Mouse (Mus musculus) embryonic facial prominence, embryonic 13.5 days (tissue): Measurements from ENCODE around the gene Nap1l2. TPM values are rescaled to one million over a fixed set of nuclear protein-coding genes. Genes with fewer than 3 reads are reported as not detected.
"Not testable (repeated sequence)": the region's sequence is repeated elsewhere in the genome, so short reads cannot be mapped to it uniquely, and the experiment has no call there.

Experiments used
- ATAC-seq: fragments of 200-750 bp; cut with Nextera tagmentation; 2 replicates; pipeline ENCODE4 v1.8.0; 2017; ENCODE audit warnings: low read depth; ENCODE audit not compliant: insufficient number of reproducible peaks, insufficient read depth, low FRiP score, low TSS enrichment
- H3K27ac ChIP-seq: fragments of 300-500 bp; sonication (generic); 2 replicates; pipeline ENCODE4 v1.5.1; 2015; ENCODE audit warnings: moderate library complexity, mild to moderate bottlenecking, inconsistent platforms
- H3K27me3 ChIP-seq: fragments of 300-500 bp; sonication (generic); 2 replicates; pipeline ENCODE4 v1.6.1; 2015; ENCODE audit warnings: mild to moderate bottlenecking, inconsistent platforms
- H3K36me3 ChIP-seq: fragments of 300-500 bp; sonication (generic); 2 replicates; pipeline ENCODE4 v1.6.1; 2015; ENCODE audit warnings: mild to moderate bottlenecking, inconsistent platforms
- H3K4me1 ChIP-seq: fragments of 300-500 bp; sonication (generic); 2 replicates; pipeline ENCODE4 v1.6.1; 2015; ENCODE audit warnings: inconsistent platforms
- H3K4me2 ChIP-seq: fragments of 300-500 bp; sonication (generic); 2 replicates; pipeline ENCODE4 v1.6.1; 2015; ENCODE audit warnings: moderate library complexity, mild to moderate bottlenecking, inconsistent platforms
- H3K4me3 ChIP-seq: fragments of 300-500 bp; sonication (generic); 2 replicates; pipeline ENCODE4 v1.5.1; 2015; ENCODE audit warnings: mild to moderate bottlenecking, inconsistent platforms
- H3K9ac ChIP-seq: fragments of 300-500 bp; sonication (generic); 2 replicates; pipeline ENCODE4 v1.6.1; 2015; ENCODE audit warnings: mild to moderate bottlenecking, inconsistent platforms
- H3K9me3 ChIP-seq: fragments of 300-500 bp; sonication (generic); 2 replicates; pipeline ENCODE4 v1.6.1; 2016; ENCODE audit warnings: inconsistent platforms
- WGBS: fragments of 180-500 bp; shearing (Covaris S2); methylation state at CpG from one replicate; pipeline ENCODE4 v1.1.7; 2015; ENCODE audit warnings: mixed read lengths; 5-methylcytosine and 5-hydroxymethylcytosine counted together
- polyA plus RNA-seq: library from polyadenylated mRNA; unstranded; fragments of >200 nt; fragmentation: Nextera tagmentation; extraction: Ambion mirVana; gene quantifications from 2 replicates; pipeline ENCODE4 v1.2.1, GENCODE M21; 2015

Nap1l2 gene
- 3.3 and 3.8 TPM in 2 replicates for polyA plus RNA-seq

GRCm38 (mm10) chrX:103186431-103186786 is at the start of gene Nap1l2:
Gene Nap1l2 (minus strand): TSS chrX:103186640.
- WGBS = 18% methylated on average over 13 of the region's 13 CpGs
- H3K27me3 ChIP-seq = peaks cover 39% of the 10 kb centered on the region
- no peaks in the 10 kb centered on the region for H3K4me1 ChIP-seq
- H3K9me3 ChIP-seq = no peaks in the 10 kb centered on the region
- 0 out of 2 replicates have a peak within 1 kb of the TSS, but pooled peaks have one; percentile 40 for H3K9ac ChIP-seq
- peak within 1 kb of the TSS; percentile 62 for H3K4me2 ChIP-seq
- no peaks in the 10 kb centered on the region for H3K36me3 ChIP-seq
- H3K4me3 ChIP-seq = peak within 1 kb of the TSS; percentile 47
- no peak within 1 kb of the TSS for H3K27ac ChIP-seq
- no peak for ATAC-seq

- 75% methylated on average over 4 of the region's 4 CpGs for WGBS
- no peak overlapping the region for H3K27ac ChIP-seq
- no peaks in the 10 kb centered on the region for H3K4me1 ChIP-seq
- H3K9ac ChIP-seq = no peak overlapping the region
- ATAC-seq = no peak
- no peaks in the 10 kb centered on the region for H3K9me3 ChIP-seq
- peaks cover 32% of the 10 kb centered on the region for H3K27me3 ChIP-seq
- H3K36me3 ChIP-seq = no peaks in the 10 kb centered on the region
- no peak overlapping the region for H3K4me3 ChIP-seq
- H3K4me2 ChIP-seq = no peak overlapping the region
Observed at GRCm38 (mm10) chrX:103215251-103215650, 28.8 kb upstream of the Nap1l2 start.

GRCm38 (mm10) chrX:103186829-103187228 is 389 bp upstream of the Nap1l2 start:
- no peaks in the 10 kb centered on the region for H3K36me3 ChIP-seq
- H3K27ac ChIP-seq = no peak overlapping the region
- no peaks in the 10 kb centered on the region for H3K4me1 ChIP-seq
- H3K9ac ChIP-seq = no peak overlapping the region
- H3K4me2 ChIP-seq = peak overlapping the region; percentile 62
- WGBS = 33% methylated on average over 1 of the region's 1 CpGs
- peak overlapping the region; percentile 47; the same call in 1 of the 2 replicates for H3K4me3 ChIP-seq
- peaks cover 36% of the 10 kb centered on the region for H3K27me3 ChIP-seq
- no peak for ATAC-seq
- H3K9me3 ChIP-seq = no peaks in the 10 kb centered on the region

DNA sequence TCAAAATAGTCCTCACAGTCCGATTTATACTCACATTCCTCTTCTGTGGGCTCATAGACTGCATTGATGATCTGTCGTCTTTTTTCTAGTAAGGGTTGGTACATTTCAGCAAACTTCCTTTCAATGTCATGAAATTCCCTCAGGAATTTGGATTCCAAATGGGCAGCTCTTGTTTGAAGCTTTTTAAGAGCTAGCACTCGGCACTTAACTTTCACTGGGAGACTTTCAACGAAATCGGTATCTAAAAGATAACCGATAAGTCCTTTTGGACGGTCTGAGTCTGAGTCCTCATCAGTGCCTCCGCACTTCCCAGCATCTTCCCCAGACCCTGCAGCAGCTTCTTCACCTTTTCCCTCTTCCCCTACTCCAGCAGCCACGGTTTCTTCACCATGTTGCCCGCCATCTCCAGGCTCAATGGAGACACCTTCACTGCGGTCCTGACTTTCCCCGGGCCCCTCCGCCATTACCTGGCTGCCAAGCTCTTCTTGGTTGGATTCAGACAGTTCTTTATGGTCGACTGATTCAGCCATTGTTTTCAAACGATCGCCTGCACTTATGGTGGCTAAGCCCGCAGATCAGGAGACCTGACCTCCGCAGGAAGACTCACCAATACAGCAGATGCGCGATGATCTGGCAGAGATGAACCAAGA is 534 bp downstream of the Nap1l2 start:
- Histone ChIP-seq H3K4me3 (peak overlapping the region; percentile 47), H3K36me3 (no peaks in the 10 kb centered on the region), H3K4me1 (no peaks in the 10 kb centered on the region), H3K9me3 (no peaks in the 10 kb centered on the region), H3K9ac (0 out of 2 replicates have a peak overlapping the region, but pooled peaks have one; percentile 40), H3K27ac (no peak overlapping the region), H3K4me2 (peak overlapping the region; percentile 62), H3K27me3 (peaks cover 43% of the 10 kb centered on the region)
- 18% methylated on average over 20 of the region's 20 CpGs for WGBS
- no peak for ATAC-seq

GRCm38 (mm10) chrX:103183536-103183935 is 2.9 kb downstream of the Nap1l2 start:
- no peak overlapping the region for H3K27ac ChIP-seq
- H3K27me3 ChIP-seq = peaks cover 50% of the 10 kb centered on the region
- no peaks in the 10 kb centered on the region for H3K4me1 ChIP-seq
- H3K4me2 ChIP-seq = no peak overlapping the region
- no peak for ATAC-seq
- no peaks in the 10 kb centered on the region for H3K9me3 ChIP-seq
- H3K9ac ChIP-seq = no peak overlapping the region
- H3K36me3 ChIP-seq = no peaks in the 10 kb centered on the region
- H3K4me3 ChIP-seq = no peak overlapping the region

DNA sequence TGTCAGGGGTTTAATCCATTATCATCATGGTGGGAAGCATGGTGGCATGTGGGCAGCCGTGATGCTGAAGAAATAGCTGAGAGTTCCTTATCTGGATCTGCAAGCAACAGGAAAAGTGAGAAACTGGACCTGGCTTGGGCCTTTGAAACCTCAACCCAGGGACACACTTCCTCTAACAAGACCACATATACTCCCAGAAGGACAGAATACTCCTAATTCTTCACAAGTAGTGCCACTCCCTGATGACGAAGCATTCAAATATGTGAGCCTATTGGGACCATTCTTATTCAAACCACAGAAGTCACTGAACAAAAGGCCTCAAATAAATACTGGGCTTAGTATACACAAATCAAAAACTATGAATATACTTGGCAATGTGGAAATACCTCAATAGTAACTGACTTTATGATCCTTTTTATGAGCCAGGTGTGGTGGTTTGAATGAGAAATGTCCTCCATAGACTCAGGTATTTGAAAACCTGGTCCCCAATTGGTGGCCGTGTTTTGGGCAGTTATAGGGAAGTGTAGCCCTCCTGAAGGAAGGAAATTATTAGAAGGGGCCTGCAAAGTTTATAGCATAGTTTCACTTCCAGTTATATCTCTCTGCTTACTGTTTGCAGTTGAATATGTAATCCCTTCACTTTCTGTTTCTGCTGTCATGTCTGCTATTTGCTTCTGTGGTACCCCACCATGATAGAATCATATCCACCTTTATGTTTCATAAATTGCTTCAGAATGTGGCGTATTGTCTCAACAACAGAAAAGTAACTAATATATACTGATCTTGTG is 6.5 kb downstream of the Nap1l2 start:
- Histone ChIP-seq H3K27ac (no peak overlapping the region), H3K4me3 (no peak overlapping the region), H3K36me3 (no peaks in the 10 kb centered on the region), H3K27me3 (peaks cover 27% of the 10 kb centered on the region), H3K9me3 (no peaks in the 10 kb centered on the region), H3K4me1 (no peaks in the 10 kb centered on the region), H3K4me2 (no peak overlapping the region), H3K9ac (no peak overlapping the region)
- WGBS = 77% methylated on average over 4 of the region's 4 CpGs
- no peak for ATAC-seq

DNA sequence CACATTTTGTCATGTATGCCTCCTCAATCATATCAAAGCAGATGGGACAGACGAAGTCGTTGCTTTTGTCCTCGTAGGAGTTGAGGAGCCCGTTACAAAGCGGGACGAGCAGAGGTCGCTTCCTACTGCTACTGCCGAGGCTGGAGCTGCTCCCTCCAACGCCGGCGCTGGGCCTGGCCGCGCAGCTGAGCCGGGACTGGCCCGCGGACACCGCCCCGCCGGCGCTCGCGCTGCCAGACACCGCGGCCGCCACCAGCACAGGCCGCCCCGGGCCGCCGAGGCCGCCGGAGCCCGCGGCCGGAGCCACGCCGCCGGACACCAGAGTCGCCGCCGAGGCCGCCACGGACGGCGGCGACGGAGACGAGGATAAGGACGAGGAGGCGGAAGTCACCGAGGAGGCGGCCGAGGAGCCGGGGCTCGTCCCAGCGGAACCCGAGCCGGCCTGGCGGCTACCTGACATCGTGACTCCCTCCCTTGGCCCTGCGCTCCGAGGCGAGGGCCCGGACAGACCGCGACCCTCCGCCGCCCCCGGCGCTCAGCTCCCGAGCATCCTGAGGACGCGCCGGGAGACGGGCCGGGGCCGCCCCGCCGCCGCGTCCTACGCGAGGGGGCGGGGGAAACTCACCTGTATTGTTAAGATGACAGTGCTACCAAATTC is 21.4 kb downstream of the Nap1l2 start:
- not testable (repeated sequence) for H3K9ac ChIP-seq, H3K27ac ChIP-seq, H3K36me3 ChIP-seq, H3K4me1 ChIP-seq, H3K9me3 ChIP-seq
- peaks cover 21% of the 10 kb centered on the region for H3K27me3 ChIP-seq
- peak; percentile 67; the same call in 1 of the 2 replicates for ATAC-seq
- 29% methylated on average over 44 of the region's 83 CpGs for WGBS
- H3K4me2 ChIP-seq = peak overlapping the region; percentile 48
- peak overlapping the region; percentile 34 for H3K4me3 ChIP-seq

GRCm38 (mm10) chrX:103156134-103156533 is 30.3 kb downstream of the Nap1l2 start:
- ATAC-seq = no peak
- WGBS = 45% methylated on average over 1 of the region's 1 CpGs
- Histone ChIP-seq H3K27me3 (peaks cover 48% of the 10 kb centered on the region), H3K36me3 (no peaks in the 10 kb centered on the region), H3K27ac (no peak overlapping the region), H3K4me2 (no peak overlapping the region), H3K9ac (no peak overlapping the region), H3K9me3 (no peaks in the 10 kb centered on the region), H3K4me1 (no peaks in the 10 kb centered on the region), H3K4me3 (no peak overlapping the region)

DNA sequence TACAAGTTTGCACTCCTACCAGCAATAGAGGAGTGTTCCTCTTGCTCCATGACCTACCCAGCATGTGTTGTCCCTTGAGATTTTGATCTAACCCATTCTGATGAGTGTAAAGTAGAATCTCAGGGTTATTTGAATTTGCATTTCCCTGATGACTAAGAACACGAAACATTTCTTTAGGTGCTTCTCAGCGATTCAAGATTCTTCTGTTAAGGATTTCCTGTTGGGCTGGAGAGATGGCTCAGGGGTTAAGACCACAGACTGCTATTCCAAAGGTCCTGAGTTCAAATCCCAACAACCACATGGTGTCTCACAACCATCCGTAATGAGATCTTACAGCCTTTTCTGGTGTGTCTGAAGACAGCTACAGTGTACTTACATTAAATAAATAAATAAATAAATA is 47.9 kb downstream of the Nap1l2 start:
- Histone ChIP-seq H3K9me3 (no peaks in the 10 kb centered on the region), H3K9ac (no peak overlapping the region), H3K4me2 (no peak overlapping the region), H3K27ac (no peak overlapping the region), H3K36me3 (no peaks in the 10 kb centered on the region), H3K4me1 (no peaks in the 10 kb centered on the region), H3K4me3 (no peak overlapping the region), H3K27me3 (peaks cover 7% of the 10 kb centered on the region; the same call in 1 of the 2 replicates)
- WGBS = 84% methylated on average over 3 of the region's 3 CpGs
- ATAC-seq = no peak
